Mouse (Mus musculus) v-Abl transformed pro-B cells (cell line): Measurements from ENCODE around the gene Rdh1.
"Not testable (repeated sequence)": the region's sequence is repeated elsewhere in the genome, so short reads cannot be mapped to it uniquely, and the experiment has no call there.

Source experiments
- in situ Hi-C, 2 experiments: fragments of 400-800 bp; cut with MboI; formaldehyde crosslinking; loops; one replicate each; pipeline ENCODE4 v1.15.1; 2025; ENCODE audit not compliant: unreplicated experiment in 2 of 2

Gene Rdh1

DNA sequence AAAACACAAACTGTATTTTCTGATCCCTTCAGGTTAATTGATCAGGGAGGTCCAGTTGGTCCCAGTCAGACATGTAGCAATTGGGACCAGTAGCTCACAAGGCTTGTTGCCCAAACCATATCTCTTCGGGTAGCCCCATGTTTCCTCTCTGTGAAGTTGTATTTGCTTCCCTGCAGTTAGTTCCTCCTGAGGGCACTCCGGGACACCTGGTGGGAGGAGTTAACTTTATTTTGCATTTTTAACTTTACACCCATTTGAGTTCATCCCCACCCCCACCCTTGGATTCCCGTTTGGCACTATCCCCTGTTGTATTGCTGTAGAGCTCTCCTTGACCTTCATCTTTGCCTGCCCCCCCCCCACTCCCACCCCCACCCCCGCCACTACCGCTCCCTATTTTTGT, 13.6 kb upstream of the Rdh1 start:
- in situ Hi-C loops = loop anchor here in 1 of 2 experiments (25.0 kb wide), 1 partner anchor 191 kb away; no protein-coding TSS in a partner anchor

GRCm38 (mm10) chr10:127747254-127747653, 12.3 kb upstream of the Rdh1 start:
- in situ Hi-C loops = loop anchor here in 1 of 2 experiments (25.0 kb wide), 1 partner anchor 190 kb away; no protein-coding TSS in a partner anchor

GRCm38 (mm10) chr10:127748847-127749612, 10.5 kb upstream of the Rdh1 start:
- in situ Hi-C loops = loop anchor here in 1 of 2 experiments (25.0 kb wide), 1 partner anchor 188 kb away; no protein-coding TSS in a partner anchor

DNA sequence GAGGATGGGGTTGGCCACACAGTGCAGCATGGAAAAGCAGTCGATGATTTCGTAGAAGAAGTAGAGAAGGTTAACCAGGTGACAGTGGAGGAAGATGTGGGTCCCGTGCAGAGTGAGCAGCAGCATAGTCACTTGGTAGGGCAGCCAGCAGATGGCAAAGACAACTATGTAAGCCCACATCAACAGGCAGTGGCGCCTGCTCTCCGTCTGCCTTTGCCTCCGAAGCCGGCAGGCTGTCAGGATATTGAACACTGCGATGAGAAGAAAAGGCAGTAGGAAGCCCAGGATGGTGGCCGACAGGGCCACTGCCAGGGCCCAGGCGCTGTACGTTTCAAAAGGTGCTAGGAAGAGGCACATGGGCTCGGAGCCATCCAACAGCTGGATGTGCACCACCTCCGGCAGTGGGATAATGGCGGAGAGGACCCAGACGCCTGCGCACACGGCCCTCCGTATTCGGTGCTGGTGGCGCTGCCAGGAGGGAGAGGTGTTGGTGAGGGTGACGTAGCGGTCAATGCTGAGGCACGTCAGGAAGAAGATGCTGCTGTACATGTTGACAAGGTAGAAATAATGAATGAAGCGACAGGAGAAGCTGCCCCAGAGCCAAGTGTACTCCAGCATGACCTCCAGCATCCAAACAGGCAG, 9.3 kb upstream of the Rdh1 start:
- in situ Hi-C loops = no loop called here

- in situ Hi-C loops = no loop called here
Observed at GRCm38 (mm10) chr10:127751548-127751947, 8.0 kb upstream of the Rdh1 start, which contains the start of gene Gpr182. Gpr182 (minus strand) TSS chr10:127751732.

DNA sequence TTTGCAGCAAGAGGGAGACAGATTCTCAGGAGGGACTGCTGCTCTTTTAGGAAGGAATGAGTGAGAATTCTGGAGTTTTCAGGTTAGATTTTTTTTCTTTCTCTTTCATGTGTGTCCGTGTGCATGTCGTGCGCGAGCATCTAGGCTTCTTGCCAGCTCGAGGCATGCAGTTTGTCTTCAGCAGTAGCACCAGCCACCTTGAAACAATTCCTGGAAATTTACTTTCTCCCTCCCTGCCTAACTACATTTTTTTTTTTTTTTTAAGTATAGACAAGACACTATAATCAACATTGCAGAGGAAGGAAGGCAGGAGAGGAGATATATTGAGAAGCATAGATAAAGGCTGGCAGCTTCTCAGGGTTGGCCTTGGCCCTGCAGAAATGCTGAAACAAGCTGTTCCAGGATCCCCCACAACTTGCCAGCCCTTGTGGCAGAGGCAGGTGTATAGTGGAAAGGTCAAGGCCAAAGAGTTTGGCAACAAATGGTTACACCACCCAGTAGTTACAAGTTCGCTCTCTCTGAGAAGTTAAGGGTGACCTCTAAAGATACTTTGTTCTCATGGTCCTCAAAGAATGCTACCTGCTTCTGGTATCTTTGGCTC, 4.9 kb upstream of the Rdh1 start:
- in situ Hi-C loops = no loop called here

GRCm38 (mm10) chr10:127755246-127755645, 4.3 kb upstream of the Rdh1 start:
- in situ Hi-C loops = no loop called here

DNA sequence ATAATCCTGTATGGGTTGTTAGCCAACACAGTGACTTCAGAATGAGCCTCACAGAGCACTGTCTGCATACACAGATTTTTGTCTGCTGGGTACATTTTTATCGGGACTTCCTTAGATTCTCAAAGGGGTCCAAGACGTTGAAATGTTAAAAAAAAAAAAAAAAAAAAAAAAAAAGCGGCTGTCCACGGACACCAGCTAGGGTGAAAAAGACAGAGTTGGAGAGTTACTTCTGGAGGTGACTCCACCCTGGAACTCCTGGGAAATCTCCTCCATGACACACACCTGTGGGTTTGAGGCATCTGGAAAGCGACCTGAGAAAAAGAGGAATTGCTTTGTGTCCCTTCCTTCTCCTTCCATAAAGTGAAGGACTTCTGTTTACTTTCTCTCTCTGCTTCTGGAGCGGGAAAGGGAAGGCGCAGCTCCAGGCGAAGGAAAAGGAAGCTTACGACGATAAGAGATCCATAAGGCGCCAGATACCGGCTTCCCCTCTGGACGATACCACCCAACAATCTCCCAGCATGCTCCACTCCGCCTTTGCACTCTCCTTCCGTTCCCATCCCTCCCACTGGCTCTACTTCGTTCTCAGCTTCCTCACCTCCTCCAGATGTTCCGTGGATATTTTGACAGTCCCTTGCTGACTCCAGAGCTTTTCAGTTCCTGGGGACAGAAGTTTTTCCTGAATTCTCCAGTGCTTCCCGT, 3.6 kb upstream of the Rdh1 start:
- in situ Hi-C loops = no loop called here

DNA sequence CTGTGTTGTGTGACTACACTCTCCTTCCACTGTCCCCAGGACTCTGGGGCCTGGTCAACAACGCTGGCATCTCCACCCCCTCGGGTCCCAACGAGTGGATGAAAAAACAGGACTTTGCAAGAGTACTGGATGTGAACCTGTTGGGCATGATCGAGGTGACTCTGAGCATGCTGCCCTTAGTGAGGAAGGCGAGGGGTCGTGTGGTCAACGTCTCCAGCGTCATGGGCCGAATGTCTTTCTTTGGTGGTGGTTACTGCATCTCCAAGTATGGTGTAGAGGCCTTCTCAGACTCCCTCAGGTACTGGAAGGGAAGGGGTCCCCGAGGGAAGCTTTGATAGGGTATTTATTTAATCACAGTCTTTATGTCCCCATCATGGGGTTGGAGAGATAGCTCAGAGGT, 3.4 kb downstream of the Rdh1 start:
- in situ Hi-C loops = not testable (repeated sequence)

DNA sequence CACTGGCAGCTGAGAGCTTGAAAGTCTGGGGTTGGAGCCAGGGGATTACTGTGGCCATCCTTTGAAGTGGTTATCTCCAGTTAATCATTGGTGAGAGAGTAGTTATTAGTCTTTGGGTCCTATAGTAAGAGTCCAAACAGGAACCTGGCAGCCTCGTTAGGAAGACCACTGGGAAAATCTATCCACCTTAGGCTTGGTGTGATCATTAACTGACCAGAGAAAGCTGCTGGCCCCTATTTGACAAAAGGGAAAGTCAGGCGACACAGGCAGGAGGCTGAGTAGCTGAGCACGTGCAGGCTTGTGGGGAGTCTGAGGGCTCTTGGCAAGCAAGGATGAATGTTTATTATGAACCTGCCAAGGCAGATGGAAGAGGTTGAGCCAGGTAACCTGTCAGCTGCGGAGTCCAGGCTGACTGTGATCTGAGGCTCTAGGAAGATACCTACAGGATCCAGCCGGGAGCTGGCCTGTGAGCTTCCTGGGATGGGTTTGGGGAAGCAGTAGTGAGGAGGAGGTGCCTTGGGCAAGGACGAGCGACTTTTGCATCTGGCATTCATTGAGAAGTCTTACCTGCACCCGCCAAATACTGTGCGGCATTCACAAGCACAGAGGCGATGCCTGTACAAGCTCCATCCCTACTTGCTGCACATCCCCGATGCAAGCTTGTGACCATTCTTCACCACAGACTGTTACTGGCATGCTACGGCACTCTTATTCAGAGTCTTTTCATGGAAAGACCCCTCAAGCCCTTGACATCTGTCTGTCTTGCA, 4.6 kb downstream of the Rdh1 start:
- in situ Hi-C loops = no loop called here

- in situ Hi-C loops = no loop called here
Observed at GRCm38 (mm10) chr10:127766564-127766963, 7.0 kb downstream of the Rdh1 start.

DNA sequence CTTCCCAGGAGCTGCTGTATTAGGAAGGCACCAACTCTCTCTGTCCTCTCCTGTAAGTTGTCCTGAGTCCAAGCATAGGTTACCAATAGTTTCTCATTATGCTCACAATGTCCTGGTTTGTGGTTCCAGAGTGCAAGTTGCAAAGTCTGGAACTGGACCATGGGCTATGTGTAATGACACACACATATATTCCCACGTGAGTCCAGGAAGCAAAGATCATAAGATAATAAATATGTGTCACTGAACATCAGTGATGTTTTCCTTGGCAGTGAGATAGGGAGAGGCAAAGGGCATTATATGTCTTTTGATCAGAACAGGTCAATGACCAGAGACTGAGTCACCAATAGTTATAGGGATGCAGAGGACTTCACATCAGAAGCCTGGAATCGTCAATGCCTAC, 16.5 kb downstream of the Rdh1 start, which contains the start of gene Rdh9:
TSS of gene Rdh9 (plus strand) at position 376 of the 400 bp plus-strand sequence.
- in situ Hi-C loops = no loop called here

- in situ Hi-C loops = not testable (repeated sequence)
Observed at GRCm38 (mm10) chr10:127782321-127782720, 22.8 kb downstream of the Rdh1 start.

GRCm38 (mm10) chr10:127785411-127785810, 25.9 kb downstream of the Rdh1 start:
- in situ Hi-C loops = not testable (repeated sequence)

- in situ Hi-C loops = no loop called here
Observed at GRCm38 (mm10) chr10:127799295-127799694, 39.8 kb downstream of the Rdh1 start.

GRCm38 (mm10) chr10:127800891-127801290, 41.4 kb downstream of the Rdh1 start, which contains the start of gene Rdh16:
Rdh16 (plus strand) TSS chr10:127801152.
- in situ Hi-C loops = no loop called here

- in situ Hi-C loops = no loop called here
Observed at GRCm38 (mm10) chr10:127801612-127802011, 42.1 kb downstream of the Rdh1 start.

DNA sequence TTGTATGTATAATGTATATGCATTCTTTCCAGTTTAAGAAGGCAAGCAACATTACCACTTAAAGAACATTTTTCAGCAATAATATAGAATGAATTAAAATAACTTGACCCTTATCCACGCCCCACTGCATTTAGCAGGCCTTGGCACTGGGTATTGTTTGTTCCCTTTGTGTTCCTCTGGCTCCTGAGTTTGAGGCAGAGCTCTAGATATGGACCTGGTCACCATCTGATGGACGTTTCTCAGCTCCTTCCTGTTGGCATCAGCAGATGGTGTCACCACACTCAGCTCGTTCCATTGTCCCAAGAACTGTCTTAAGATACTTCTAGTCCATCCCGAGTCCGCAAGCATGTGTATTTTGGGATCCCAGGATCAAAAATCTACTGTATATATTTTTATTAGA, 42.7 kb downstream of the Rdh1 start:
- in situ Hi-C loops = no loop called here

DNA sequence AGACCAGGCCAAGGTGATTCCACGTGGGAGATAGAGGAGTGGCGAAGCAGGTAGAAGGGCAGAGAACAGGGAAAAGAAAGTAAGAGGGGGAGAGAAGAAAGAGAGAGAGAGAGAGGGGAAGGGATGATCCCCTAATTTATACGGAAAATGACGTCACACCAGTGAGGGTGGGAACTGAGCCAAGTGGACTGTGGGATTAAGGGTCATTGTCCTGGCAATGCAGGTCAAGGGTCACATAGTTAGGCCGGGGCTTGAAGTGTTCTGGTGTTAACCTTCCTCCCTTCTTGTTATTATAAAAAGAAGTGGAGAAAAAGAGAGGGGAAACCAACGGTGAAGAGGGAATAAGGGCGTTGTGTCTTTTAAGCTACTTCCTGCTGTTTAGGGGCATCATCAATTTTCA, 44.9 kb downstream of the Rdh1 start:
- in situ Hi-C loops = no loop called here

DNA sequence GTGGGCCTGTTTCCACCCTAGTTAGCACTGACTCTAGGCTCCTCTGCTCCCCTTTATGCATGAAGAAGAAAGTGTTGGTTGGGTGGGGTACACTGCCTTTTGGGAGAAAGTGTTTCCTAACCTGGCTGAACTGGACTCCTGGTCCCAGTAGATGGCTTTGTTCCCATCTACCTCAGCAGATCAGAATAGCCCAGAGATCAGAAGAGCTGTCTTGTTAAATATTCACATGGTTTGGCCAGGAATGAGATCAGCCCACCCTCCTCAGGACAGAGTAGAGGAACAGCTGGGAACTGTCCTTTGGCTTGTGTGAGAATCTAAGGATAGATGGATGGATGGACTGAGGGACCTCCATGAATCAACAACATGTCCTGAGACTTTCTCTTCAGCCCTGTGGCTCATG, 56.4 kb downstream of the Rdh1 start:
- in situ Hi-C loops = no loop called here
